Mouse (Mus musculus): ENCODE data around the gene Mprip.

GRCm38 (mm10) chr11:59739996-59740395 is 78.9 kb downstream of the Mprip start:
- no peak for TF ChIP-seq CTCF (IDR thresholded peaks at IDR 0.05; ENCODE audit: low read depth)
- TF ChIP-seq EP300 (IDR thresholded peaks at IDR 0.05; ENCODE audit: low read depth): no peak
